Mouse (Mus musculus) left cerebral cortex, postnatal 14 days (tissue): ENCODE results near the gene Crebl2. TPM values are rescaled to one million over a fixed set of nuclear protein-coding genes. Genes with fewer than 3 reads are reported as not detected.

Experiments used
- DNase-seq, 2 experiments: peaks; one replicate each; pipeline ENCODE4 v3.0.0; 2021 to 2022; ENCODE audit warnings: low spot score in 2 of 2, mixed read lengths in 1 of 2
- intact Hi-C: fragments of 180-260 bp; cut with DNase I; formaldehyde crosslinking; loops from one replicate; pipeline ENCODE4 v1.15.1; 2025
- total RNA-seq, 2 experiments: library from RNA; stranded (reverse); gene quantifications; 2 replicates each; pipeline ENCODE4 v1.2.3; 2021

Gene Crebl2
- total RNA-seq, 2 experiments from 2014 or later = 14.2 to 14.6 TPM

GRCm38 (mm10) chr6:134817051-134817928 lies 12.7 kb upstream of the Crebl2 start:
- intact Hi-C loops = no loop called here
- DNase-seq = no peak

GRCm38 (mm10) chr6:134819741-134820140 lies 10.2 kb upstream of the Crebl2 start:
- intact Hi-C loops = no loop called here
- no peak for DNase-seq

GRCm38 (mm10) chr6:134820411-134820810 lies 9.5 kb upstream of the Crebl2 start:
- no peak for DNase-seq
- intact Hi-C loops = no loop called here

- no peak for DNase-seq
- intact Hi-C loops = no loop called here
Measured at GRCm38 (mm10) chr6:134822844-134823243, 7.1 kb upstream of the Crebl2 start.

- intact Hi-C loops = no loop called here
Measured at GRCm38 (mm10) chr6:134830776-134831175, 822 bp downstream of the Crebl2 start.

GRCm38 (mm10) chr6:134834585-134835251 lies 4.8 kb downstream of the Crebl2 start:
- no peak for DNase-seq
- intact Hi-C loops = no loop called here

More at GRCm38 (mm10) chr6:134830776-134831175, 822 bp downstream of the Crebl2 start:
- no peak for DNase-seq

GRCm38 (mm10) chr6:134838111-134838510 lies 8.2 kb downstream of the Crebl2 start:
- no peak for DNase-seq
- intact Hi-C loops = no loop called here

GRCm38 (mm10) chr6:134840346-134840745 lies 10.4 kb downstream of the Crebl2 start:
- intact Hi-C loops = no loop called here
- DNase-seq = no peak

- no peak for DNase-seq
- intact Hi-C loops = no loop called here
Measured at GRCm38 (mm10) chr6:134845726-134846125, 15.8 kb downstream of the Crebl2 start.

GRCm38 (mm10) chr6:134846308-134846707 lies 16.4 kb downstream of the Crebl2 start:
- intact Hi-C loops = no loop called here
- DNase-seq = no peak

GRCm38 (mm10) chr6:134847550-134847949 lies 17.6 kb downstream of the Crebl2 start:
- no peak for DNase-seq
- intact Hi-C loops = no loop called here

- intact Hi-C loops = no loop called here
Measured at GRCm38 (mm10) chr6:134848197-134848890, 18.4 kb downstream of the Crebl2 start.

GRCm38 (mm10) chr6:134849461-134849860 lies 19.5 kb downstream of the Crebl2 start:
- no peak for DNase-seq
- intact Hi-C loops = no loop called here

More at GRCm38 (mm10) chr6:134848197-134848890, 18.4 kb downstream of the Crebl2 start:
- no peak for DNase-seq

GRCm38 (mm10) chr6:134849985-134850384 lies 20.0 kb downstream of the Crebl2 start:
- intact Hi-C loops = no loop called here
- DNase-seq = no peak

GRCm38 (mm10) chr6:134854782-134855181 lies 24.8 kb downstream of the Crebl2 start:
- intact Hi-C loops = no loop called here
- DNase-seq = no peak

GRCm38 (mm10) chr6:134855926-134856325 lies 26.0 kb downstream of the Crebl2 start:
- intact Hi-C loops = no loop called here
- DNase-seq = no peak

- intact Hi-C loops = no loop called here
Measured at GRCm38 (mm10) chr6:134859021-134859420, 29.1 kb downstream of the Crebl2 start.

GRCm38 (mm10) chr6:134860275-134860674 lies 30.3 kb downstream of the Crebl2 start:
- DNase-seq = no peak
- intact Hi-C loops = loop anchor here (10.0 kb wide), 1 partner anchor 435 kb away; no protein-coding TSS in a partner anchor

More at GRCm38 (mm10) chr6:134859021-134859420, 29.1 kb downstream of the Crebl2 start:
- no peak for DNase-seq

GRCm38 (mm10) chr6:134861386-134861785 lies 31.4 kb downstream of the Crebl2 start:
- intact Hi-C loops = loop anchor here (10.0 kb wide), 1 partner anchor 437 kb away; no protein-coding TSS in a partner anchor
- no peak for DNase-seq

- intact Hi-C loops = loop anchor here (2.0 to 10.0 kb wide), 2 partner anchors 204 to 438 kb away; no protein-coding TSS in a partner anchor
- peak; percentile 25 to 35 for DNase-seq
Measured at GRCm38 (mm10) chr6:134862671-134863104, 32.7 kb downstream of the Crebl2 start.
